Mouse (Mus musculus) midbrain, embryonic 15.5 days (tissue): ENCODE measurements at regions not wholly inside any gene's neighbourhood (a gene's known extent, or its start where the extent isn't known, plus 50 kb on each side); places are given as distances from the start of the nearest gene placed in this dataset.
A peak's percentile ranks its signal among the peaks of the same experiment; 100 is the strongest.

Experiments
- ATAC-seq: fragments of 200-750 bp; cut with Nextera tagmentation; replicated peaks from 2 replicates; pipeline ENCODE4 v1.8.0; 2017; ENCODE audit warnings: moderate TSS enrichment
- H3K27ac ChIP-seq: fragments of 300-500 bp; sonication (generic); 2 replicates; pipeline ENCODE4 v1.5.1; 2015; ENCODE audit warnings: mild to moderate bottlenecking, inconsistent platforms
- H3K27me3 ChIP-seq: fragments of 300-500 bp; sonication (generic); replicated peaks from 2 replicates; pipeline ENCODE4 v1.6.1; 2015; ENCODE audit warnings: inconsistent platforms
- H3K36me3 ChIP-seq: fragments of 300-500 bp; sonication (generic); replicated peaks from 2 replicates; pipeline ENCODE4 v1.6.1; 2015; ENCODE audit warnings: inconsistent platforms
- H3K4me1 ChIP-seq: fragments of 300-500 bp; sonication (generic); 2 replicates; pipeline ENCODE4 v1.6.1; 2015; ENCODE audit warnings: inconsistent platforms
- H3K4me2 ChIP-seq: fragments of 300-500 bp; sonication (generic); 2 replicates; pipeline ENCODE4 v1.6.1; 2015; ENCODE audit warnings: inconsistent platforms, mild to moderate bottlenecking, moderate library complexity
- H3K4me3 ChIP-seq: fragments of 300-500 bp; sonication (generic); 2 replicates; pipeline ENCODE4 v1.5.1; 2015; ENCODE audit warnings: mild to moderate bottlenecking, inconsistent platforms
- H3K9ac ChIP-seq: fragments of 300-500 bp; sonication (generic); 2 replicates; pipeline ENCODE4 v1.6.1; 2015; ENCODE audit warnings: mild to moderate bottlenecking, inconsistent platforms
- H3K9me3 ChIP-seq: fragments of 300-500 bp; sonication (generic); 2 replicates; pipeline ENCODE4 v1.6.1; 2016; ENCODE audit warnings: inconsistent platforms
- WGBS: fragments of 180-500 bp; shearing (Covaris S2); methylation state at CpG from one replicate; pipeline ENCODE4 v1.1.7; 2015; ENCODE audit warnings: mixed read lengths; 5-methylcytosine and 5-hydroxymethylcytosine counted together

DNA sequence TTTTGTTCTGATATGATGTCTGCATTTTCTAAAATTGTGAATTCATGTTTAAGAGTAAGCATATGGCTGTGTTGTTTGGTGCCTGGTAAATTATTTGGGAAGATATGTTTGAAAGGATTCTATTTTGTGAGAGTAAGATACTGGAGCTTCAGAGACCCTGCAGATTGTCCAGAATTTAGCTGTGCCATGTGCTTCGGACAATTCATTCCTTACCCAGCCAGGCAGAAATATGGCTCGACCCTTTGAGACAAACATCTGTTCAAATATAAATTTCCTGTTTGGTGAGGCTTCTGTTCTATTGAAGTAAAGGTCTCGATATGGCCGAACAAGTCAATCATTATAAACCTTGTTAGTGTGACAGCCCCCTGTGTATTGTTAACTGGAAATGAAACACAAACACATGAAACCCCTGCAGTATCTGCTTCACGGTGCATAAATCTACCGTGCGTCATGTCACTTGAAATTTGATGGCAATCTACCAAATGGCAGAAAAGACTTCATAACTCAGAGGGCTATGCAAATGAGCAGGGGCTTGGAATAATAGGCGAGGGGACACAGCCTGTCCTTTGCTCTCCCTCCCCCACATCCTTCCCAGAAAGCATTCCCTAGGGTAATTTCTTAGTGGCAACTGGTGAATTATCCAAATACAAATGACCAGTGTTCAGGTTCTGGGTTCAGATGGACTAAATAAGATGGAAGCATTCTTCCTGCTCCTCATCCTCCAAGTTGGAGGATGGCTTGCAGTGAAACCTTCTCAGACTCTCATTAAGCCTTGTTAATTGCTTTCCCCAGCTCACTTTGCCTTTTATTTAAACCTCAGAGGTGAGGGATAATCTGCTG lies 61.8 kb downstream of the Adcyap1 start:
- WGBS = 10% methylated on average over 8 of the region's 8 CpGs
- Histone ChIP-seq H3K36me3 (no peaks in the 10 kb centered on the region), H3K4me3 (no peak overlapping the region), H3K27ac (peak overlapping the region; percentile 29; the same call in 1 of the 2 replicates), H3K4me2 (peak overlapping the region; percentile 2; the same call in 1 of the 2 replicates), H3K9me3 (no peaks in the 10 kb centered on the region), H3K4me1 (peaks cover 6% of the 10 kb centered on the region), H3K9ac (no peak overlapping the region), H3K27me3 (no peaks in the 10 kb centered on the region)
- ATAC-seq = peak; percentile 92

DNA sequence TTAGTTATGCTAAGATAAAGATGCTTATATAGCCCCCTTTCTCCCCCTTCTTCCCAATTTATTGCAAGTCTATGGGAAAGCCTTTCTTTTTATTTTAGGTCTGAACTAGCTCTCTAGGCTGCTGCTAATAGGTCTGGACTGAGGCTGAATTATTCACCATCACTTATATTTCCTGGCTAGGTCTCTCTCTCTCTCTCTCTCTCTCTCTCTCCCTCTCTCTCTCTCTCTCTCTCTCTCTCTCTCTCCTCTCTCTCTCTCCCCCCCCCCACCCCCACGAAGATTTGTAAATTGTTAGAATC lies 62.3 kb downstream of the Adcyap1 start:
- H3K4me3 ChIP-seq = no peak overlapping the region
- H3K27me3 ChIP-seq = no peaks in the 10 kb centered on the region
- H3K4me1 ChIP-seq = peaks cover 6% of the 10 kb centered on the region
- no peaks in the 10 kb centered on the region for H3K9me3 ChIP-seq
- ATAC-seq = peak; percentile 81
- no peak overlapping the region for H3K4me2 ChIP-seq
- H3K9ac ChIP-seq = no peak overlapping the region
- H3K27ac ChIP-seq = no peak overlapping the region
- H3K36me3 ChIP-seq = no peaks in the 10 kb centered on the region
- 33% methylated on average over 1 of the region's 1 CpGs for WGBS

DNA sequence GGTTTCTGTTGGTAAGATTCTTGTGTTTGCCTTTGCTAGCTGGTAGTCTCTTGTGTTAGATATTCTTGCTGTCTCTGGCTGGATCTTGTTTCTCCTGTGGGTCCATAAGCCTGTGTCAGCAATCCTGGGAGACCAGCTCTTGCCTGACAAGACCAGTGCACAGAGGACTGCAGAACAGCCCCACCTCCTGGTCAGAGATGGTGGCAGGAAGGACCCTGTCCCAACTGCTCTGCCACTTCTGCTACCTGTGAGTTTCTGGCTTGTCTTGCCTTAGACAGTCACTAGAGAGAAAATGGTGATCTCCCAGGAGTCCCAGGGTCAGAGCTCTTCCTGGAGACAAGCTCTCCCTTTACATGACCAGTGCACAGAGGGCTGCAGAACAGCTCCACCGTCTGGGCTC lies 107.3 kb downstream of the Adcyap1 start:
- no peaks in the 10 kb centered on the region for H3K27me3 ChIP-seq
- no peaks in the 10 kb centered on the region for H3K9me3 ChIP-seq
- no peak overlapping the region for H3K9ac ChIP-seq
- 17% methylated on average over 1 of the region's 1 CpGs for WGBS
- H3K4me1 ChIP-seq = no peaks in the 10 kb centered on the region
- no peak overlapping the region for H3K4me2 ChIP-seq
- H3K27ac ChIP-seq = no peak overlapping the region
- ATAC-seq = no peak
- H3K4me3 ChIP-seq = no peak overlapping the region
- no peaks in the 10 kb centered on the region for H3K36me3 ChIP-seq

DNA sequence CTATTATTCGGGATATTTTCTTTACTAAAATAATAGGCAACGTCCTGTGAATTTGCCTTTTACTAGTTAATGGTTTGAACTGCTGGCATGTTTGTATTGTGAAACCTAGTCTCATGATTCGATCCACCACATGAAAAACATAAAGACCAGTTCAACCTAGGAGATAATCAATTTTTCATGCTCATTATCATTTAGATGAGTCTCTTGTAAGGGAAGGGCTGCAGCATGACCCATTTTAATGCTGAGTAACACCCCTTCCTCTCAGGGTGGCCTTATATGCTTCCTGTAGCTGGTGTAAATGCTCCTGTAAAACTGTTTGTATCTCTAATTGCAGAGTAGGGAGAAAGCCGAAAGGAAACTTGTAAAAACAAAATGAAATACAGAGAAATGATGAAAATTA lies 113.3 kb downstream of the Adcyap1 start:
- H3K27me3 ChIP-seq = 0 out of 2 replicates have a peak, but pooled peaks cover 3% of the 10 kb centered on the region
- H3K27ac ChIP-seq = no peak overlapping the region
- H3K9me3 ChIP-seq = no peaks in the 10 kb centered on the region
- no peaks in the 10 kb centered on the region for H3K36me3 ChIP-seq
- 23% methylated on average over 4 of the region's 4 CpGs for WGBS
- 0 out of 2 replicates have a peak, but pooled peaks have one; percentile 50 for ATAC-seq
- no peak overlapping the region for H3K4me3 ChIP-seq
- H3K4me1 ChIP-seq = peaks cover 18% of the 10 kb centered on the region
- no peak overlapping the region for H3K9ac ChIP-seq
- H3K4me2 ChIP-seq = no peak overlapping the region

DNA sequence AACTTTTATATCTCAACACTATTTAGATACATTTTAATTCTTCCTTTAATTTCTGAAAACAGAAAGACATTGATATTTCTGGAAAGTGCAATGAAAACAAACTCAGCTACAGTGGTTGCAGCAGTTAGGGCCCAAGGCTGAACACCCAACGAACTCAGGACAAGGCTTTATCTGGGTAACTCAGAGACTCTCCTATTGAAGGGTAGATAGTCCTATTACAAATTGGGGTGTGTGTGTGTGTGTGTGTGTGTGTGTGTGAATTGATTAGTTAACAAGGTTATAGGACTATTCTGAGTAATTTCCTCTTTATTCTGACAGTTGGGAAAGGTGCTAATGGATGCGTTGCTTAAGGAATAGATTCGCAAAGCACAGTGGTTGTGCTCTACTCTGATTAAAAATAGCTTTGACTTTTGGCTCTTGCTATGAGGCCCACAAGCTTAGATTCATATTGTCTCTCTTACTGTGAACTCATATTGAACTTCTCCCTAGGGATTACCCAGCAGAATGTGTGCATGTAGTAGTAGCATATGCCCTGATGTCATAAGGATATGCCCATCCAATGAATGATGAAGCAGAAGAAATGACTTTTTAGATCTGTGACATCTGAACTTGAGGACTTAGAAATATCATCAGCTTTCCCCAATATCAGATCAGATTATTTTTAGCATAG lies 114.0 kb downstream of the Adcyap1 start:
- whole genome bisulfite sequencing = 42% methylated on average over 3 of the region's 3 CpGs

DNA sequence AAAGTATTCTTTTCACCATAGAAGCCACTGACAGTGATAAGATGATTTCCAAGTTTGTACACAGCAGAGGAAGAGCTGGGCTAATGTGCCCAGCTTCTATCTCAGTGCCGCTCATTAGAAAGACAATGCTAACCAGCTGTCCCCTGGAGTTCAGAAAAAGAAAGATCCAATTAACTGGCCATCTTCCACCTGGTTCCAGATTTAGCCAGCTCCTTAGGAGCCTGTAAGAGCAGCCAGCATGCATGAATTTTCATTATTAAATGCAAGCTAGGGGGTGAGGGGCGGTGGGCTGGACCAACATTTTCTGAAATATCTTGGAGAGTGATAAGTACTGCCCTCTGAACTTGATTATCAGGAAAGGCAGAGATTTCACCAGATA lies 114.5 kb downstream of the Adcyap1 start:
- no peaks in the 10 kb centered on the region for H3K36me3 ChIP-seq
- H3K27ac ChIP-seq = no peak overlapping the region
- peak; percentile 88 for ATAC-seq
- H3K9me3 ChIP-seq = no peaks in the 10 kb centered on the region
- H3K4me3 ChIP-seq = no peak overlapping the region
- WGBS = 24% methylated on average over 2 of the region's 2 CpGs
- H3K27me3 ChIP-seq = 0 out of 2 replicates have a peak, but pooled peaks cover 3% of the 10 kb centered on the region
- peaks cover 18% of the 10 kb centered on the region for H3K4me1 ChIP-seq
- no peak overlapping the region for H3K4me2 ChIP-seq
- H3K9ac ChIP-seq = no peak overlapping the region

More for the DNA sequence above, 114.0 kb downstream of the Adcyap1 start:
- Histone ChIP-seq H3K36me3 (no peaks in the 10 kb centered on the region), H3K27me3 (0 out of 2 replicates have a peak, but pooled peaks cover 3% of the 10 kb centered on the region), H3K9me3 (no peaks in the 10 kb centered on the region), H3K27ac (no peak overlapping the region), H3K9ac (no peak overlapping the region), H3K4me3 (no peak overlapping the region), H3K4me2 (no peak overlapping the region), H3K4me1 (peaks cover 18% of the 10 kb centered on the region)
- peak; percentile 75 for ATAC-seq

DNA sequence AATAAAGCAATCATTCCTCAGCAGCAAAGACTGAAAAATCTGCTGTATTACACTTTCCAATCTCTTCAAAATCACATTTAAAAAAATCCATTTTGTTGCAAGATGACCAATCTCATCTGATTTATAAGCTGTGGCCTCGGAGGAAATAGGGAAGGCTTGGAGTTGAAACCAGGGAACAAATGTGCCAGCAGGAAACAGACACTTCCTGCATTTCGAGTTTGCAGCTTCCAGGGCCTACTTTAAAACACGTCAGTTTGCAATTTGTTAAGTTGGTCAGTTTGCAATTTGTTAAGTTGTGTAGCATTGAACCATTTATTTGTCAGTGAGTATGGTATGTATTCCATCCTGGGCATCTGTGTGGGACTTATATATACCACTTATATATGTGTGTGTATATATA lies 115.3 kb downstream of the Adcyap1 start:
- Histone ChIP-seq H3K27me3 (0 out of 2 replicates have a peak, but pooled peaks cover 3% of the 10 kb centered on the region), H3K9me3 (no peaks in the 10 kb centered on the region), H3K4me2 (no peak overlapping the region), H3K9ac (no peak overlapping the region), H3K27ac (no peak overlapping the region), H3K4me3 (no peak overlapping the region), H3K4me1 (peaks cover 18% of the 10 kb centered on the region), H3K36me3 (no peaks in the 10 kb centered on the region)
- 48% methylated on average over 3 of the region's 3 CpGs for WGBS
- ATAC-seq = no peak

DNA sequence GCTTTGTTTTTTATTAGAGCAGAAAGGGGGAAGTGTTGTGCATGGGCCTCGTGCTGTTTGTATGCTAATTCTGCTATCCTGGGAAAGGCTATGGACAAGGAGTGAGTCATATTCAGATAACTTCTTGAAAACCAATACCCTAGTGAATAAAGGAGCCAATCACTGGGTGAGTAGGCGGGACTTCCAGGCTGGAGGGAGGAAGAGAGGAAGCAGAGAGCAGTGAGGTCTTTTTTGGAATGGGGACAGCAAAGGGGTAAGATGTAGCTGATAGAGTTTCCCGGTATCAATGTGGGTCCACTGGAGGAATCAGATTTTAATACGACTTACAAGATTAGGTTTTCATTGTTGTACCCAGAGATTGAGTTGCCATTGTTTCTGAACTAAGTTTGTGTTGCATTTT lies 122.7 kb downstream of the Adcyap1 start:
- Histone ChIP-seq H3K36me3 (no peaks in the 10 kb centered on the region), H3K4me2 (no peak overlapping the region), H3K27me3 (no peaks in the 10 kb centered on the region), H3K9me3 (no peaks in the 10 kb centered on the region), H3K9ac (no peak overlapping the region), H3K4me1 (no peaks in the 10 kb centered on the region), H3K4me3 (no peak overlapping the region), H3K27ac (no peak overlapping the region)
- 77% methylated on average over 4 of the region's 4 CpGs for WGBS
- ATAC-seq = no peak

DNA sequence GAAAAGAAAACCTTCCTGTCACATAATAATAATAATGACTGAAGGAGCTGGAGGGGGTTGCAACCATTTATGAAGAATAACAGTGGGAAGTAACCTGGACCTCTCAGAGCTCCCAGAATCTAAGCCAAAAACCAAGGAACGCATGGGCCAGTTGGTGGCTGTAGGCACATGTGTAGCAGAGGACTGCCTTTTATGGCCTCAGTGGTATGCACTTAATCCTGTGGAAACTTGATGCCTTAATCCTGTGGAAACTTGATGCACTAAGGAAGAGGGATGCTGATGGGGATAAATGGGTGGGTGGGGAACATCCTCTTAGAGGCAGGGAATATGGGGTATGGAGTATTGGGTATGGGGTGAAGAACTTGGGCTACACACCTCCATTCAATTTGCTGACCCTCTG lies 138.8 kb downstream of the Adcyap1 start:
- ATAC-seq = no peak
- no peaks in the 10 kb centered on the region for H3K4me1 ChIP-seq
- no peak overlapping the region for H3K9ac ChIP-seq
- H3K9me3 ChIP-seq = no peaks in the 10 kb centered on the region
- H3K27ac ChIP-seq = no peak overlapping the region
- no peak overlapping the region for H3K4me2 ChIP-seq
- H3K36me3 ChIP-seq = no peaks in the 10 kb centered on the region
- no peak overlapping the region for H3K4me3 ChIP-seq
- 88% methylated on average over 1 of the region's 1 CpGs for WGBS
- H3K27me3 ChIP-seq = no peaks in the 10 kb centered on the region

DNA sequence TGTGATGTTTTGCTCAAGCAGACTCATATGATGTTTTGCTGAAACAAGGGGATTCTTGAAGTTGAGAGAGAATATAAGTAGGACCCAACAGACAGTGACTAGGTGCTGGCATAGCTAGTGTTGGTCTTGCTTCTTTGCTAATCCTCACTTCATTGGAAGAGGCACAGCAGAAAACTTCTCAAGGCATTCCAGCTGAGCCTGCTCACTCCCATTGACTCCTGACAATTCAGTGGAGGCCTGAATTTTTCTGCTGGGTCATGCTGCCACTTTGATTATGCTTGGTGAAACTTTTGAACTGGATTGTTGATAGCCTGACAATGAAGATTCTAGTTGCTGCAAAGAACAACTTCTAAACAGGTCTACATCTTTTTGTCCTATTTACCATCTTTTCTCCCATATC lies 156.4 kb downstream of the Adcyap1 start:
- Histone ChIP-seq H3K4me2 (no peak overlapping the region), H3K9ac (no peak overlapping the region), H3K9me3 (no peaks in the 10 kb centered on the region), H3K4me3 (no peak overlapping the region), H3K27me3 (no peaks in the 10 kb centered on the region), H3K36me3 (no peaks in the 10 kb centered on the region), H3K4me1 (no peaks in the 10 kb centered on the region), H3K27ac (no peak overlapping the region)
- no peak for ATAC-seq

DNA sequence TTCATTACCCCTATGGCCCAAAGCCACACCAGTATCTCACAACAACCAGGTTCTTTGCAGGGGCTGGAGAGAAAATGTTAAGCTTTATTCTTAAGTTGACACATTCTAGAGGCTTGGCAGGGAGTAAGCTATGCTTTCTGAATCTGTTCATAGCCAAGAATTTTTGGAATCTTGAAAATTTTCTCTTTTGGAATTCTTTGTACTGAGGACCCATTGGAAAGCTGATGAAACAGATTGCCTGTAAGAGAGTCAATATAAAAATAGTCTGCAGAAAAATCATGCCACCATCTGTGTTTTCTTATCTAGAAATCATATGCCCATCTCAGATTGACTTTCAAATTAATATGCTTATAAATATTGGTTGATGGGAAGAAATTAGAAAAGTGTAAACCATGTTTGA lies 164.1 kb downstream of the Adcyap1 start:
- Histone ChIP-seq H3K4me1 (no peaks in the 10 kb centered on the region), H3K27me3 (no peaks in the 10 kb centered on the region), H3K9ac (no peak overlapping the region), H3K36me3 (no peaks in the 10 kb centered on the region), H3K4me3 (no peak overlapping the region), H3K9me3 (no peaks in the 10 kb centered on the region), H3K4me2 (no peak overlapping the region), H3K27ac (no peak overlapping the region)
- ATAC-seq = no peak

DNA sequence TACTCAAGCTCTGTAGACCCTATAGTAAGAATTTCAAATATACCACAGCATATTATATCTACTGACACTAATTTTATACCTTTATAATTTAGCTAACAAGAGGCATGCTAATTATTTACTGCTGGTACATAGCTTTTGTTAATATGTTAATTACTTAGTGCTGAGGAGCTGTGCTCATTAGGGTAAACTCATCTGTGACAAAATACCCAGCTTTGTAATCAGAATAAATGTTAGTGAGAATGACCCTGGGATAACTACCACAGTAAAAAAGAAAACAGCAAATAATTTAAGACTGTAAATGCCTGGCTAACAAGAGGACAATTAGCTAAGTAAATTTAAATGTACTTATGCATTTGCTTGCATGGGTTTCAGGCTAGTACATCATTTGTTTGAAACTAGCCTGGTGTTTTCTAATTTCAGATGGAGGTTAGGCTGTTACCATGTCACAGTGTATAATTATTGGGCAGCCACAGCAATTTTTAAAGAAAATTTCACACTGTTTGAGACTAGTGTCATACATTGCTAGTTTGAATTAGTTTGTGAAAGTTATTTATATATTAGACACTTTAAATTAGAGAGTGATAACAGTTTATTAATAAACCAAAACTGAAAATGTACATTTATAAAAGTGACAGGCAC lies 178.8 kb downstream of the Adcyap1 start:
- Histone ChIP-seq H3K4me2 (no peak overlapping the region), H3K27me3 (no peaks in the 10 kb centered on the region), H3K27ac (no peak overlapping the region), H3K36me3 (no peaks in the 10 kb centered on the region), H3K9me3 (no peaks in the 10 kb centered on the region), H3K4me3 (no peak overlapping the region), H3K9ac (no peak overlapping the region), H3K4me1 (no peaks in the 10 kb centered on the region)
- no peak for ATAC-seq
